Mouse (Mus musculus) midbrain, embryonic 15.5 days (tissue): ENCODE measurements around the gene Prrx1. TPM values are rescaled to one million over a fixed set of nuclear protein-coding genes. Genes with fewer than 3 reads are reported as not detected.
A peak's percentile ranks its signal among the peaks of the same experiment; 100 is the strongest.

ENCODE experiments used
- ATAC-seq: fragments of 200-750 bp; cut with Nextera tagmentation; replicated peaks from 2 replicates; pipeline ENCODE4 v1.8.0; 2017; ENCODE audit warnings: moderate TSS enrichment
- H3K27ac ChIP-seq: fragments of 300-500 bp; sonication (generic); 2 replicates; pipeline ENCODE4 v1.5.1; 2015; ENCODE audit warnings: mild to moderate bottlenecking, inconsistent platforms
- H3K27me3 ChIP-seq: fragments of 300-500 bp; sonication (generic); replicated peaks from 2 replicates; pipeline ENCODE4 v1.6.1; 2015; ENCODE audit warnings: inconsistent platforms
- H3K36me3 ChIP-seq: fragments of 300-500 bp; sonication (generic); replicated peaks from 2 replicates; pipeline ENCODE4 v1.6.1; 2015; ENCODE audit warnings: inconsistent platforms
- H3K4me1 ChIP-seq: fragments of 300-500 bp; sonication (generic); 2 replicates; pipeline ENCODE4 v1.6.1; 2015; ENCODE audit warnings: inconsistent platforms
- H3K4me2 ChIP-seq: fragments of 300-500 bp; sonication (generic); 2 replicates; pipeline ENCODE4 v1.6.1; 2015; ENCODE audit warnings: inconsistent platforms, mild to moderate bottlenecking, moderate library complexity
- H3K4me3 ChIP-seq: fragments of 300-500 bp; sonication (generic); 2 replicates; pipeline ENCODE4 v1.5.1; 2015; ENCODE audit warnings: mild to moderate bottlenecking, inconsistent platforms
- H3K9ac ChIP-seq: fragments of 300-500 bp; sonication (generic); 2 replicates; pipeline ENCODE4 v1.6.1; 2015; ENCODE audit warnings: mild to moderate bottlenecking, inconsistent platforms
- H3K9me3 ChIP-seq: fragments of 300-500 bp; sonication (generic); 2 replicates; pipeline ENCODE4 v1.6.1; 2016; ENCODE audit warnings: inconsistent platforms
- WGBS: fragments of 180-500 bp; shearing (Covaris S2); methylation state at CpG from one replicate; pipeline ENCODE4 v1.1.7; 2015; ENCODE audit warnings: mixed read lengths; 5-methylcytosine and 5-hydroxymethylcytosine counted together
- polyA plus RNA-seq: library from polyadenylated mRNA; unstranded; fragments of >200 nt; fragmentation: Nextera tagmentation; extraction: Ambion mirVana; gene quantifications from 2 replicates; pipeline ENCODE4 v1.2.1, GENCODE M21; 2015

Prrx1 gene
- polyA plus RNA-seq, 1 experiment from 2014 or later, result 3.6 TPM

GRCm38 (mm10) chr1:163309466-163309865 lies 4.0 kb downstream of the Prrx1 start:
- WGBS, result 19% methylated on average over 2 of the region's 2 CpGs
- Histone ChIP-seq H3K27me3 (peaks cover 59% of the 10 kb centered on the region), H3K4me2 (no peak overlapping the region), H3K9ac (no peak overlapping the region), H3K36me3 (no peaks in the 10 kb centered on the region), H3K27ac (no peak overlapping the region), H3K9me3 (no peaks in the 10 kb centered on the region), H3K4me3 (no peak overlapping the region), H3K4me1 (peaks cover 38% of the 10 kb centered on the region)
- ATAC-seq, result no peak

- Histone ChIP-seq H3K36me3 (no peaks in the 10 kb centered on the region), H3K4me2 (peak overlapping the region; percentile 45), H3K4me1 (peaks cover 29% of the 10 kb centered on the region), H3K27me3 (peaks cover 59% of the 10 kb centered on the region), H3K9me3 (no peaks in the 10 kb centered on the region), H3K9ac (no peak overlapping the region), H3K4me3 (peak overlapping the region; percentile 22), H3K27ac (no peak overlapping the region)
- ATAC-seq, result no peak
- WGBS, result 4% methylated on average over 24 of the region's 24 CpGs
Observed at GRCm38 (mm10) chr1:163308631-163309030, 4.9 kb downstream of the Prrx1 start.

DNA sequence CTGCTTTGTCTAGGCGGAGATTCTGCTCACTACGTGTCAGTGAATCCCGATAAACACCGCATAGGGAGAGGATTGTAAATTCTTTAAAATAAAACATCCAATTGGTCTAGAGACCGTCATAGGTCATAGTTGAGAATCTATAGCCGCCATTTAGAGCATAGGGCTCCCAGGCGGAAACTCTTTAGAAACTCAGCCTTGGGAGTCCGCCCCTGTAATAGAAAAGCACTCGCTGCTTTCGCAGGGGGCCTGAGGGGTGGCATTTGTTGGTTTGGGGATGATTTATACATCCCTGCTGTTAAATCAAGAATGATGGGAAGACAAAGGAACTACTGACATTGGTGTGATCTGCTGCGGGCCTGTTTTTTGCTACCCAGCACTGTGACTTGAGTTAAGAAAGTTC lies 5.8 kb downstream of the Prrx1 start:
- no peak overlapping the region for H3K9ac ChIP-seq
- H3K36me3 ChIP-seq, result no peaks in the 10 kb centered on the region
- ATAC-seq, result no peak
- H3K9me3 ChIP-seq, result no peaks in the 10 kb centered on the region
- H3K4me3 ChIP-seq, result no peak overlapping the region
- H3K4me1 ChIP-seq, result peaks cover 20% of the 10 kb centered on the region
- no peak overlapping the region for H3K4me2 ChIP-seq
- H3K27ac ChIP-seq, result no peak overlapping the region
- WGBS, result 19% methylated on average over 11 of the region's 11 CpGs
- peaks cover 59% of the 10 kb centered on the region for H3K27me3 ChIP-seq

DNA sequence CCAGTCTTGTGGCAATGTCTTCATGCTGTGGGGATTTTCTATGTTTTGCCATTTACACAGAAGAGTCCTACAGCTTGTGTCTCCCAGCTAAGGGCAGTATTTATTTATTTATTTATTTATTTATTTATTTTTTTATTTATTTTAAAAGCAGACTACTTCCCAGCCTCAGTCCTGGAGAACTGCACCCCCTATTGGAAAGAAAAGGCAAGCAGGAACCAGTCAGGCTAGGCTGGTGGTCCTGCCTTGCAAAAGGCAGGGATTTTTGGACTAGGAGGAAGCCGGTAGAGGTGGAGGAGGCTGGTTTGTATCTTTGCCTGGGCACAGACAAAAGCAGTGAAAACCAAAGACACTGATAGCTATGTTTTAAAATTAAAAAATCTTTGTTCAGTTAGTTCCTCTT lies 7.6 kb downstream of the Prrx1 start:
- H3K9ac ChIP-seq, result no peak overlapping the region
- no peak overlapping the region for H3K4me2 ChIP-seq
- no peaks in the 10 kb centered on the region for H3K9me3 ChIP-seq
- no peaks in the 10 kb centered on the region for H3K36me3 ChIP-seq
- H3K27ac ChIP-seq, result no peak overlapping the region
- peaks cover 6% of the 10 kb centered on the region for H3K4me1 ChIP-seq
- no peak for ATAC-seq
- no peak overlapping the region for H3K4me3 ChIP-seq
- 47% methylated on average over 1 of the region's 1 CpGs for WGBS
- peaks cover 42% of the 10 kb centered on the region for H3K27me3 ChIP-seq

GRCm38 (mm10) chr1:163304837-163305236 lies 8.7 kb downstream of the Prrx1 start:
- Histone ChIP-seq H3K4me3 (no peak overlapping the region), H3K4me2 (no peak overlapping the region), H3K27me3 (peaks cover 31% of the 10 kb centered on the region), H3K9me3 (no peaks in the 10 kb centered on the region), H3K36me3 (no peaks in the 10 kb centered on the region), H3K4me1 (peaks cover 6% of the 10 kb centered on the region), H3K9ac (no peak overlapping the region), H3K27ac (no peak overlapping the region)
- WGBS, result 95% methylated on average over 3 of the region's 3 CpGs
- no peak for ATAC-seq

GRCm38 (mm10) chr1:163302292-163302691 lies 11.2 kb downstream of the Prrx1 start:
- Histone ChIP-seq H3K4me3 (no peak overlapping the region), H3K27me3 (peaks cover 8% of the 10 kb centered on the region), H3K27ac (no peak overlapping the region), H3K9me3 (no peaks in the 10 kb centered on the region), H3K4me1 (no peaks in the 10 kb centered on the region), H3K4me2 (no peak overlapping the region), H3K36me3 (no peaks in the 10 kb centered on the region), H3K9ac (no peak overlapping the region)
- ATAC-seq, result no peak
- 42% methylated on average over 6 of the region's 6 CpGs for WGBS

- H3K4me2 ChIP-seq, result no peak overlapping the region
- no peak overlapping the region for H3K27ac ChIP-seq
- no peaks in the 10 kb centered on the region for H3K27me3 ChIP-seq
- no peaks in the 10 kb centered on the region for H3K4me1 ChIP-seq
- H3K36me3 ChIP-seq, result no peaks in the 10 kb centered on the region
- WGBS, result 92% methylated on average over 4 of the region's 4 CpGs
- no peaks in the 10 kb centered on the region for H3K9me3 ChIP-seq
- H3K4me3 ChIP-seq, result no peak overlapping the region
- H3K9ac ChIP-seq, result no peak overlapping the region
- ATAC-seq, result no peak
Observed at GRCm38 (mm10) chr1:163293152-163293551, 20.4 kb downstream of the Prrx1 start.

- Histone ChIP-seq H3K4me1 (no peaks in the 10 kb centered on the region), H3K36me3 (no peaks in the 10 kb centered on the region), H3K27me3 (no peaks in the 10 kb centered on the region), H3K4me3 (no peak overlapping the region), H3K4me2 (no peak overlapping the region), H3K9me3 (no peaks in the 10 kb centered on the region), H3K9ac (no peak overlapping the region), H3K27ac (no peak overlapping the region)
- no peak for ATAC-seq
- WGBS, result 68% methylated on average over 2 of the region's 2 CpGs
Observed at GRCm38 (mm10) chr1:163291925-163292324, 21.6 kb downstream of the Prrx1 start.

GRCm38 (mm10) chr1:163289131-163289530 lies 24.4 kb downstream of the Prrx1 start:
- ATAC-seq, result no peak
- H3K36me3 ChIP-seq, result no peaks in the 10 kb centered on the region
- no peak overlapping the region for H3K9ac ChIP-seq
- H3K4me1 ChIP-seq, result no peaks in the 10 kb centered on the region
- H3K4me2 ChIP-seq, result no peak overlapping the region
- no peaks in the 10 kb centered on the region for H3K27me3 ChIP-seq
- no peak overlapping the region for H3K27ac ChIP-seq
- H3K4me3 ChIP-seq, result no peak overlapping the region
- WGBS, result 92% methylated on average over 7 of the region's 7 CpGs
- H3K9me3 ChIP-seq, result no peaks in the 10 kb centered on the region

DNA sequence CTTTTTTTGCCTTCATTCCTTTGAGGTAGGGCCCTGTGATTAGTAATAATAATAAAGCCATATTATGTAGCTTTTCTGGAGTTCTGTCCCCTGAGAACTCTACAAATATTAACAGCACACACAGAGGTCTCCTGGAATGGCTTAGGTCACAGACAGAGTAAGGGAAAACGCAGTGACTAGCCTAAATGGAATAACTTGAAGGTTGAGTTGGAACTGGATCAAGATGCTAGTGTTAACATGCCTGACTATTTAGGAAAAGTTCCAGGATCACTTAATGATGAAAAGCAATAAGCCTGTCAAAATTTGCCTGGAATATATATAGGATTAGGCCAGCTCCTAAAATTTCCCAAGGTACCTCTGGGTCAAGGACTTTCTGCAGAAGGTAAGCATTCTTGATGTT lies 28.0 kb downstream of the Prrx1 start:
- H3K9ac ChIP-seq, result no peak overlapping the region
- H3K4me1 ChIP-seq, result no peaks in the 10 kb centered on the region
- ATAC-seq, result no peak
- no peaks in the 10 kb centered on the region for H3K36me3 ChIP-seq
- no peaks in the 10 kb centered on the region for H3K9me3 ChIP-seq
- no peak overlapping the region for H3K4me3 ChIP-seq
- no peak overlapping the region for H3K4me2 ChIP-seq
- no peak overlapping the region for H3K27ac ChIP-seq
- no peaks in the 10 kb centered on the region for H3K27me3 ChIP-seq
- WGBS, result 72% methylated on average over 1 of the region's 1 CpGs

DNA sequence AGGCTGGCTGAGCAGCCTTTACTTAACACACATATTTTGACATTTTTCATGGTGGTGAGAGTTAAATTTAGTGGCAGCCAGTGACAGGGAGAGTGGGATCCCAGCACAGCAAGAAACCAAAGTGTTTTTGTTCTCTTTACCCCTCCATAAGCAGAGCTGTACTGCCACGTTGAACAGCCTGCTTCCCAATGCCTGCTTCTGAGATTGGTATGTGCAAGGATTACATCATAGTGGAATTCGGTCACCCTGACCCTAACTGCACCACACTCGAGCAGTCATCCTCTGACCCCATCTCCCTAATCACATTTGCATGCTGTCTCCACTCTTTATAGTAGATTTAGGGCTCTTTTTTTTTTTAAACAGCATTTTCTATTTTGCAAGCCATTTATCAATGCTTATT lies 28.4 kb downstream of the Prrx1 start:
- H3K4me1 ChIP-seq, result no peaks in the 10 kb centered on the region
- H3K4me2 ChIP-seq, result no peak overlapping the region
- no peak overlapping the region for H3K27ac ChIP-seq
- ATAC-seq, result no peak
- no peak overlapping the region for H3K9ac ChIP-seq
- H3K36me3 ChIP-seq, result no peaks in the 10 kb centered on the region
- 29% methylated on average over 3 of the region's 3 CpGs for WGBS
- no peaks in the 10 kb centered on the region for H3K9me3 ChIP-seq
- no peaks in the 10 kb centered on the region for H3K27me3 ChIP-seq
- no peak overlapping the region for H3K4me3 ChIP-seq

- Histone ChIP-seq H3K4me2 (no peak overlapping the region), H3K27ac (no peak overlapping the region), H3K36me3 (no peaks in the 10 kb centered on the region), H3K9ac (no peak overlapping the region), H3K27me3 (no peaks in the 10 kb centered on the region), H3K4me3 (no peak overlapping the region), H3K4me1 (no peaks in the 10 kb centered on the region), H3K9me3 (no peaks in the 10 kb centered on the region)
- ATAC-seq, result no peak
- 87% methylated on average over 9 of the region's 9 CpGs for WGBS
Observed at GRCm38 (mm10) chr1:163283980-163284635, 29.4 kb downstream of the Prrx1 start.

GRCm38 (mm10) chr1:163281450-163282198 lies 31.9 kb downstream of the Prrx1 start:
- no peaks in the 10 kb centered on the region for H3K9me3 ChIP-seq
- no peaks in the 10 kb centered on the region for H3K4me1 ChIP-seq
- no peak overlapping the region for H3K4me2 ChIP-seq
- H3K4me3 ChIP-seq, result no peak overlapping the region
- H3K36me3 ChIP-seq, result no peaks in the 10 kb centered on the region
- 46% methylated on average over 7 of the region's 7 CpGs for WGBS
- H3K27ac ChIP-seq, result no peak overlapping the region
- peak; percentile 66 for ATAC-seq
- H3K27me3 ChIP-seq, result no peaks in the 10 kb centered on the region
- no peak overlapping the region for H3K9ac ChIP-seq
